Mouse (Mus musculus): ENCODE results near the gene Wdr62. TPM values are rescaled to one million over a fixed set of nuclear protein-coding genes. Genes with fewer than 3 reads are reported as not detected.
"Not testable (repeated sequence)": the region's sequence is repeated elsewhere in the genome, so short reads cannot be mapped to it uniquely, and the experiment has no call there.

Wdr62 gene
- total and polyA plus RNA-seq, 2 experiments from 2014 or later, result 4.0 to 7.0 TPM

GRCm38 (mm10) chr7:30269641-30270040, 10.6 kb downstream of the Wdr62 start:
- Histone ChIP-seq H3K9me3 (ENCODE audit: low read length) (no peaks in the 10 kb centered on the region), H3K27me3 (ENCODE audit: insufficient read depth, low read length) (no peaks in the 10 kb centered on the region), H3K4me3 (ENCODE audit: low read length) (no peak overlapping the region), H3K9ac (replicated peaks; ENCODE audit: low read length) (no peak overlapping the region), H3K36me3 (ENCODE audit: insufficient read depth, low read length) (0 out of 2 replicates have a peak, but pooled peaks cover 4% of the 10 kb centered on the region), H3K4me2 (ENCODE audit: low read depth, low read length) (no peak overlapping the region), H3K4me1 (ENCODE audit: insufficient read depth, low read length) (no peaks in the 10 kb centered on the region), H3K27ac (no peak overlapping the region)
- no peak for TF ChIP-seq CTCF (IDR thresholded peaks at IDR 0.05; ENCODE audit: low read depth)
- DNase-seq (ENCODE audit: low spot score), result no peak
- no peak for ATAC-seq
- 79% methylated on average over 4 of the region's 4 CpGs for WGBS

DNA sequence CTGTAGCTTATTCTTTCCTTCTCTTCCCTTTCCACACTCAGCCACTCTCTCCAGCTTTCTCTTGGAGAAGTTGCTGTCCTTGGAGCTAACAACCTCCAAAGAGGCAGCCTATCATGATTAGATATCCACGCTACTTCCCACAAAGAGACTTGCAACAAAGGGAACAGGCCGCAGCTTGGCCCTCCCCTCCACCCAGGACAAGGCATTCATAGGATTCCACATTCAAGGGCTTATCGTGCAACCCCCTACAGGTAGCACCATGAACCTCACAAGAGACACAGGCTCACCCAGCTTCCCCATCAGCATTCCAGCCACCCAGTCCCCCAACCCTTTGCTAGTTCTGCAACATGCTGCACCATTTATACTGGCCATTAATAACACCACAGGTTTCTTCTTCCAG, 13.4 kb downstream of the Wdr62 start:
- Histone ChIP-seq H3K4me3 (ENCODE audit: low read length) (no peak overlapping the region), H3K27me3 (ENCODE audit: insufficient read depth, low read length) (no peaks in the 10 kb centered on the region), H3K9me3 (ENCODE audit: low read length) (no peaks in the 10 kb centered on the region), H3K4me2 (ENCODE audit: low read depth, low read length) (no peak overlapping the region), H3K36me3 (ENCODE audit: insufficient read depth, low read length) (0 out of 2 replicates have a peak, but pooled peaks cover 4% of the 10 kb centered on the region), H3K4me1 (ENCODE audit: insufficient read depth, low read length) (no peaks in the 10 kb centered on the region), H3K9ac (replicated peaks; ENCODE audit: low read length) (no peak overlapping the region), H3K27ac (no peak overlapping the region)
- DNase-seq (ENCODE audit: low spot score) (no peak), ATAC-seq (no peak)
- WGBS, result 81% methylated on average over 3 of the region's 3 CpGs
- TF ChIP-seq CTCF (IDR thresholded peaks at IDR 0.05; ENCODE audit: low read depth), result no peak

DNA sequence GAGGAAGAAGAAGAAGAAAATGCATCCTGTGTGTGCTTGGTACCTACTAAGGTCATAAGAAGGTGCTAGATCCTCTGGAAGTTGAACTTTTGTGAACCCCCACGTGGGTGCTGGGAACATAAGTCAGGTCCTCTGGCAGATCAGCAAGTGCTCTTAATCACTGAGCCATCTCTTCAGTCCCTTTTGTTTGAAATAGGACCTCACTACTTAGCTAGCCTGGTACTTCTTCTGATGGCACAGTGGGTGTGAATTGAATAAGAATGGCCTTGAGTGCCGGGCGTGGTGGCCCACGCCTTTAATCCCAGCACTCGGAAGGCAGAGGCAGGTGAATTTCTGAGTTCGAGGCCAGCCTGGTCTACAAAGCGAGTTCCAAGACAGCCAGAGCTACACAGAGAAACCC, 14.3 kb downstream of the Wdr62 start:
- Histone ChIP-seq H3K9ac (replicated peaks; ENCODE audit: low read length) (no peak overlapping the region), H3K4me1 (ENCODE audit: insufficient read depth, low read length) (no peaks in the 10 kb centered on the region), H3K27ac (no peak overlapping the region), H3K4me3 (ENCODE audit: low read length) (no peak overlapping the region), H3K9me3 (ENCODE audit: low read length) (no peaks in the 10 kb centered on the region), H3K4me2 (ENCODE audit: low read depth, low read length) (no peak overlapping the region), H3K36me3 (ENCODE audit: insufficient read depth, low read length) (no peaks in the 10 kb centered on the region), H3K27me3 (ENCODE audit: insufficient read depth, low read length) (no peaks in the 10 kb centered on the region)
- no peak for TF ChIP-seq CTCF (IDR thresholded peaks at IDR 0.05; ENCODE audit: low read depth)
- 94% methylated on average over 7 of the region's 7 CpGs for WGBS
- ATAC-seq (no peak), DNase-seq (ENCODE audit: low spot score) (no peak)

DNA sequence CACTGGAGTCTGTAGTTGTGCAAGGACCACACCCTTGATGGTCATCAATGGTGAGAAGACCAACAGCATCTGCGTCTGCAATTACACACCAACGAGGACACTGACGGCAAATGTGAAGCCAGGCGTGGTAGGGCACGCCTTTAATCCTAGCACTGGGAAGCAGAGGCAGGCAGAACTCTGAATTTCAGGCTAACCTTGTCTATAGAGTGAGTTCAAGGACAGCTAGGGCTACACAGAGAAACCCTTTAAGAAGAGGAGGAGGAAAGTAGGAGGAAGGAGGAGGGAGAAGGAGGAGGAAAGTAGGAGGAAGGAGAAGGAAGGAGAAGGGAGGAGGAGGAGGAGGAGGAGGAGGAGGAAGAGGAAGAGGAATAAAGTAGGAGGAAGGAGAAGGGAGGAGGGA, 14.7 kb downstream of the Wdr62 start:
- H3K9me3 ChIP-seq (ENCODE audit: low read length), result no peaks in the 10 kb centered on the region
- H3K9ac ChIP-seq (replicated peaks; ENCODE audit: low read length), result no peak overlapping the region
- ATAC-seq (no peak), DNase-seq (ENCODE audit: low spot score) (no peak)
- TF ChIP-seq CTCF (IDR thresholded peaks at IDR 0.05; ENCODE audit: low read depth), result no peak
- no peaks in the 10 kb centered on the region for H3K27me3 ChIP-seq (ENCODE audit: insufficient read depth, low read length)
- H3K4me2 ChIP-seq (ENCODE audit: low read depth, low read length), result no peak overlapping the region
- no peak overlapping the region for H3K27ac ChIP-seq
- no peak overlapping the region for H3K4me3 ChIP-seq (ENCODE audit: low read length)
- H3K4me1 ChIP-seq (ENCODE audit: insufficient read depth, low read length), result no peaks in the 10 kb centered on the region
- no peaks in the 10 kb centered on the region for H3K36me3 ChIP-seq (ENCODE audit: insufficient read depth, low read length)
- WGBS, result 95% methylated on average over 5 of the region's 5 CpGs

- TF ChIP-seq CTCF (IDR thresholded peaks at IDR 0.05; ENCODE audit: low read depth), result no peak
- H3K4me3 ChIP-seq (ENCODE audit: low read length), result no peak overlapping the region
- ATAC-seq, result no peak
Measured at GRCm38 (mm10) chr7:30265041-30265440, 15.2 kb downstream of the Wdr62 start.

DNA sequence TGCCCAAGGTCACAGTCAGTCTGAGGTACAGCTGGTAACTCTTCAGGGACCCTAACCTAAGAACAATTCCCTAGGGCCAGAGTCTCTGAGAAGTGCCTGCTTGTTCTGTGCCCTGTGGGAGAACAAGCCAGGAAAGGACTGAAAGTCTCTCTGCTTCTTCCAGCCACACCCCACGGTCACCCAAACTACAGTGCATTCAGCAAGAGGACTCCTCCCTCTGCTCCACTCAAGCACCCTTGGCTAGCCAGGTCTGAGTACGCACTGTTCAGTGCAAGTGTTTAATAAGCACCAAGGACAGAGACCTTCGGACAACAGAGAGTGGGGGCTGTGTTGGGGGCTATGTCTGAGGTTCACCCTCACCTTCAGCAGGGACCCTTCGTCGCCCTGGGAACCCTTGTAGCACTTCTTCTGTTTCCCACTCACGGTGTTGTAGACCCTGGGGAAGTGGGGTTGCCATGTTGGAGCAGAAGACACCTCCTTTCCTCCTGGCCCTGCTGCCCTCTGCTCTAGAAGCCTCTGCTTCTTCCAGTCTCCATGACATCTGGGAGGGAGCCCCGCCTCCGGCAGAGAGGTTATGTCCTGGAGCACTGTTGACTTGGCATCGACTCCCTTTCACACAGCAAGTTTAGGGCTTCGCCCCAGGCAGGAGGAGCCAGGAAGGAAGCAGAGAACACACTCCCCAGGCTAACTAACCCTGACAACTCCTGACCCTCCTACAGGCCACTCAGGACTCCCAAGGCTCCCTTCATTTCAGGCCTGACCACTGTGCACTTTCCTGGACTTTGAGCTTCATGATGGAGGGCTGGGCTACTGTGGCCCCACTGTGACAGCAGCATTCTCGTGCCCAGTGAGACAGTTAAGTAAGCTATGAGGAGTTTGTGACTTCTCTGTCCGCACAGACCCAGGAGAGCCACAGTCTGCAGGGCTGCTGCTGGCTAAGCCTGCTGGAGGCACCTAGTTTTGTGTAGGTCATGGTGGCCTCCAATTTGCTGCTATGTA, 28.0 kb downstream of the Wdr62 start:
- Histone ChIP-seq H3K4me3 (ENCODE audit: low read length) (no peak overlapping the region), H3K36me3 (ENCODE audit: insufficient read depth, low read length) (no peaks in the 10 kb centered on the region), H3K27ac (no peak overlapping the region), H3K9me3 (ENCODE audit: low read length) (no peaks in the 10 kb centered on the region), H3K4me1 (ENCODE audit: insufficient read depth, low read length) (no peaks in the 10 kb centered on the region), H3K27me3 (ENCODE audit: insufficient read depth, low read length) (no peaks in the 10 kb centered on the region), H3K9ac (replicated peaks; ENCODE audit: low read length) (no peak overlapping the region), H3K4me2 (ENCODE audit: low read depth, low read length) (no peak overlapping the region)
- no peak for ATAC-seq
- no peak for TF ChIP-seq CTCF (IDR thresholded peaks at IDR 0.05; ENCODE audit: low read depth)
- WGBS, result 90% methylated on average over 12 of the region's 12 CpGs
- DNase-seq (ENCODE audit: low spot score), result no peak

More at GRCm38 (mm10) chr7:30265041-30265440, 15.2 kb downstream of the Wdr62 start:
- Histone ChIP-seq H3K36me3 (ENCODE audit: insufficient read depth, low read length) (no peaks in the 10 kb centered on the region), H3K9me3 (ENCODE audit: low read length) (no peaks in the 10 kb centered on the region), H3K9ac (replicated peaks; ENCODE audit: low read length) (no peak overlapping the region), H3K27me3 (ENCODE audit: insufficient read depth, low read length) (no peaks in the 10 kb centered on the region), H3K27ac (no peak overlapping the region), H3K4me2 (ENCODE audit: low read depth, low read length) (no peak overlapping the region), H3K4me1 (ENCODE audit: insufficient read depth, low read length) (no peaks in the 10 kb centered on the region)
- WGBS, result 76% methylated on average over 2 of the region's 2 CpGs
- DNase-seq (ENCODE audit: low spot score), result no peak

DNA sequence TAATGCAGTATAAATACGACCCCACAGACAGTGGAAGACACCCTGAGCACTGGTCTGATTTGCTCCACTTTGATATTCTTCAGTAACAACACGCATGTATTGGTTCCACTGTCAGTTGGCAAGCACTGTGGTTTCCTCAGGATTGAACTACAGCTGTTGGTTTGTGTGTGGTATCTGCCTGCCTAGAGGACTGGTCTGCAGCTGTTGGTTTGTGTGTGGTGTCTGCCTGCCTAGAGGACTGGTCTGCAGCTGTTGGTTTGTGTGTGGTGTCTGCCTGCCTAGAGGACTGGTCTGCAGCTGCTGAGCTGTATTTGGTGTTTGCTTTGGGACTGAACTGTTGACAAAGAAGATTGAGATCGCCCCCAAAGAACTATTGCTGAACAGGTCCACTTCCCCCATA, 42.8 kb downstream of the Wdr62 start:
- not testable (repeated sequence) for H3K27me3 ChIP-seq (ENCODE audit: insufficient read depth, low read length); H3K4me1 ChIP-seq (ENCODE audit: insufficient read depth, low read length); H3K27ac ChIP-seq; H3K4me2 ChIP-seq (ENCODE audit: low read depth, low read length); H3K9me3 ChIP-seq (ENCODE audit: low read length); ATAC-seq; H3K9ac ChIP-seq (replicated peaks; ENCODE audit: low read length); H3K36me3 ChIP-seq (ENCODE audit: insufficient read depth, low read length); DNase-seq (ENCODE audit: low spot score); H3K4me3 ChIP-seq (ENCODE audit: low read length)
- 85% methylated on average over 3 of the region's 3 CpGs for WGBS
